Comparison of ENCODE assay signal across 19 mouse cellular contexts in the genomic region with DNA sequence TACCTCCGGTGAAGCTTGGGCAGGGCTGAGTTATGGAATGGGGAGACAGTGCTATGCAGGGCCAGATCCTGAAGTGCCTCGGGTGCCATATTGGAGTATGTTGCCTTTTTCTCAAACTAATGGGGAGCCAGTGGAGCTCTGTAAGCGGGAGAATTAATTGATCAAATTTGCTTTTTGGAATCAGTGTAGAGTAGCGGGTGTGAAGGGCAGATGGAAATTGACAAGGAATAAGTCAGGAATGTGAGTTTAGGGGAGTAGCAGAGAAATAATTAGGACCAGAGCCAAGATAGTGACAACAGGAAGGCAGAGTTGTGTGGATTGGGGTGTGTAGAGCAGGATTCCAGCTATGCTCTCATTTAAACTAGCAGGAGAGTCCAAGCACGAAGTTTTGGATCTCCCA.
DNase-seq lines count a peak whose midpoint lies in the region; ATAC-seq and TF ChIP-seq lines count a peak whose summit lies in the region.
"Had no signal": no experiment of that assay in that cellular context is flagged by ENCODE, and none has a peak within 500 bp of the region (broad histone marks: within the 10 kb centered on the region; RNA-seq: fewer than 3 reads in every experiment).

No protein-coding gene starts in this region.

- H3K9ac ChIP-seq in forebrain, embryonic 14.5 days (ENCODE audit: low read length), result no peak overlapping the region
- H3K9ac ChIP-seq in forebrain, embryonic 11.5 days (ENCODE audit: low read length), result no peak overlapping the region
- no peak overlapping the region for H3K9ac ChIP-seq in forebrain, embryonic 16.5 days (replicated peaks; ENCODE audit: low read depth, low read length)
- H3K9ac ChIP-seq: embryonic facial prominence, embryonic 13.5 days; embryonic facial prominence, embryonic 15.5 days had no signal

- TF ChIP-seq CTCF in brain, embryonic 14.5 days (IDR thresholded peaks at IDR 0.05; ENCODE audit: borderline replicate concordance, extremely low read depth, insufficient read depth, insufficient read length), result no peak

- no peak overlapping the region for H3K27ac ChIP-seq in forebrain, embryonic 14.5 days (ENCODE audit: low read depth, low read length)
- H3K27ac ChIP-seq in forebrain, embryonic 11.5 days (ENCODE audit: low read depth, low read length), result no peak overlapping the region
- no peak overlapping the region for H3K27ac ChIP-seq in forebrain, embryonic 16.5 days (ENCODE audit: low read length)
- H3K27ac ChIP-seq: embryonic facial prominence, embryonic 13.5 days; embryonic facial prominence, embryonic 15.5 days had no signal

- H3K9me3 ChIP-seq in forebrain, embryonic 14.5 days (replicated peaks; ENCODE audit: control insufficient read depth, low read length), result no peaks in the 10 kb centered on the region
- H3K9me3 ChIP-seq in forebrain, embryonic 11.5 days (ENCODE audit: control insufficient read depth, low read length), result no peaks in the 10 kb centered on the region
- H3K9me3 ChIP-seq in forebrain, embryonic 16.5 days (ENCODE audit: control insufficient read depth, low read length), result no peaks in the 10 kb centered on the region
- H3K9me3 ChIP-seq: embryonic facial prominence, embryonic 13.5 days; embryonic facial prominence, embryonic 15.5 days had no signal

- no peak overlapping the region for H3K4me3 ChIP-seq in forebrain, embryonic 14.5 days (ENCODE audit: low read depth, low read length)
- no peak overlapping the region for H3K4me3 ChIP-seq in forebrain, embryonic 11.5 days (ENCODE audit: low read depth, low read length)
- H3K4me3 ChIP-seq in forebrain, embryonic 16.5 days (replicated peaks; ENCODE audit: low read length), result no peak overlapping the region
- H3K4me3 ChIP-seq: embryonic facial prominence, embryonic 13.5 days; embryonic facial prominence, embryonic 15.5 days; erythroblast, embryonic 14.5 days had no signal

- WGBS in forebrain, embryonic 14.5 days, result 73% methylated on average over 5 of the region's 5 CpGs
- 89% methylated on average over 5 of the region's 5 CpGs for WGBS in forebrain, embryonic 11.5 days
- WGBS in forebrain, embryonic 16.5 days, result 63% methylated on average over 5 of the region's 5 CpGs

- no peak overlapping the region for H3K4me2 ChIP-seq in forebrain, embryonic 14.5 days (ENCODE audit: low read length)
- no peak overlapping the region for H3K4me2 ChIP-seq in forebrain, embryonic 11.5 days (ENCODE audit: low read depth, low read length, severe bottlenecking)
- no peak overlapping the region for H3K4me2 ChIP-seq in forebrain, embryonic 16.5 days (ENCODE audit: low read length)
- H3K4me2 ChIP-seq: embryonic facial prominence, embryonic 13.5 days; embryonic facial prominence, embryonic 15.5 days had no signal

- DNase-seq in forebrain, embryonic 14.5 days (ENCODE audit: low spot score), result peak; percentile 60
- no peak for DNase-seq in forebrain, embryonic 11.5 days (ENCODE audit: low spot score)
- peak; percentile 77 for DNase-seq in brain, embryonic 14.5 days (ENCODE audit: low read depth)
- no peak for DNase-seq in layer of hippocampus, adult 8-10 months (ENCODE audit: low spot score in 2 of 2)
- no peak for DNase-seq in natural killer cell, adult 2 months (ENCODE audit: low spot score in 2 of 2)
- DNase-seq: adrenal gland, adult 8-10 months; adrenal gland, postnatal 14 days; adrenal gland, postnatal 36 days; cerebellum, adult 11 months; cerebellum, adult 18-20 months; cerebellum, adult 8-10 months; cerebellum, adult 9-11 months; cerebellum, postnatal 14 days; cerebellum, postnatal 36 days; embryo, embryonic 11 days had no signal

- no peaks in the 10 kb centered on the region for H3K27me3 ChIP-seq in forebrain, embryonic 14.5 days (replicated peaks; ENCODE audit: control insufficient read depth, insufficient read depth, low read length)
- no peaks in the 10 kb centered on the region for H3K27me3 ChIP-seq in forebrain, embryonic 11.5 days (ENCODE audit: control insufficient read depth, insufficient read depth, low read length)
- H3K27me3 ChIP-seq in forebrain, embryonic 16.5 days (replicated peaks; ENCODE audit: control insufficient read depth, insufficient read depth, low read length), result no peaks in the 10 kb centered on the region
- H3K27me3 ChIP-seq: embryonic facial prominence, embryonic 15.5 days had no signal

- TF ChIP-seq POLR2A in brain, embryonic 14.5 days (IDR thresholded peaks at IDR 0.05; ENCODE audit: borderline replicate concordance, extremely low read depth, insufficient read depth, insufficient read length, poor library complexity, severe bottlenecking), result no peak

- no peaks in the 10 kb centered on the region for H3K36me3 ChIP-seq in forebrain, embryonic 14.5 days (ENCODE audit: control insufficient read depth, insufficient read depth, low read length)
- H3K36me3 ChIP-seq in forebrain, embryonic 11.5 days (ENCODE audit: control insufficient read depth, insufficient read depth, low read length), result no peaks in the 10 kb centered on the region
- H3K36me3 ChIP-seq in forebrain, embryonic 16.5 days (ENCODE audit: control insufficient read depth, insufficient read depth), result no peaks in the 10 kb centered on the region
- H3K36me3 ChIP-seq: embryonic facial prominence, embryonic 13.5 days; embryonic facial prominence, embryonic 15.5 days had no signal

- H3K4me1 ChIP-seq in forebrain, embryonic 14.5 days (ENCODE audit: control insufficient read depth, insufficient read depth, low read length), result peaks cover 14% of the 10 kb centered on the region
- H3K4me1 ChIP-seq in forebrain, embryonic 11.5 days (replicated peaks; ENCODE audit: control insufficient read depth, insufficient read depth, low read length), result peaks cover 3% of the 10 kb centered on the region; the same call in 1 of the 2 replicates
- H3K4me1 ChIP-seq in forebrain, embryonic 16.5 days (replicated peaks; ENCODE audit: control insufficient read depth, insufficient read depth, low read length), result peaks cover 18% of the 10 kb centered on the region
- H3K4me1 ChIP-seq: embryonic facial prominence, embryonic 15.5 days had no signal

- peak; percentile 45; the same call in 1 of the 2 replicates for ATAC-seq in forebrain, embryonic 14.5 days
- no peak for ATAC-seq in forebrain, embryonic 11.5 days (replicated peaks; ENCODE audit: low FRiP score)
- ATAC-seq in forebrain, embryonic 16.5 days, result peak; percentile 73

Comparison
In these comparisons a context has a peak if more than half of its experiments do, and no peak if none do; other contexts are left out.
1. DNase-seq: peak in forebrain, embryonic 14.5 days (single experiment) and brain, embryonic 14.5 days (single experiment); none in forebrain, embryonic 11.5 days (single experiment), layer of hippocampus, adult 8-10 months (0 of 2) and natural killer cell, adult 2 months (0 of 2).